Mouse (Mus musculus): ENCODE results near the gene Scamp1. TPM values are rescaled to one million over a fixed set of nuclear protein-coding genes. Genes with fewer than 3 reads are reported as not detected.

The Scamp1 gene
- polyA plus RNA-seq, 1 experiment, result 3.8 TPM

- no peak overlapping the region for H3K27ac ChIP-seq (ENCODE audit: insufficient read depth, low read length)
- DNase-seq (ENCODE audit: low read depth in 1 of 2, low spot score in 2 of 2), result no peak
- H3K36me3 ChIP-seq (ENCODE audit: control insufficient read depth, insufficient read depth, low read length), result no peaks in the 10 kb centered on the region
- H3K4me3 ChIP-seq (ENCODE audit: extremely low read depth, insufficient read depth, insufficient read length), result no peak overlapping the region
- H3K27me3 ChIP-seq (ENCODE audit: control insufficient read depth, insufficient read depth, low read length), result no peaks in the 10 kb centered on the region
- 82% methylated on average over 2 of the region's 2 CpGs for WGBS
- no peaks in the 10 kb centered on the region for H3K4me1 ChIP-seq (ENCODE audit: control insufficient read depth, insufficient read depth, insufficient read length)
- TF ChIP-seq POLR2A (IDR thresholded peaks at IDR 0.05; ENCODE audit: low read depth, low read length) (no peak), CTCF (IDR thresholded peaks at IDR 0.05; ENCODE audit: extremely low read depth, insufficient read depth, insufficient read length, insufficient replicate concordance) (no peak)
Measured at GRCm38 (mm10) chr13:94255176-94255575, 30.5 kb downstream of the Scamp1 start.

GRCm38 (mm10) chr13:94254286-94254685 lies 31.4 kb downstream of the Scamp1 start:
- Histone ChIP-seq H3K27ac (ENCODE audit: insufficient read depth, low read length) (no peak overlapping the region), H3K4me3 (ENCODE audit: extremely low read depth, insufficient read depth, insufficient read length) (no peak overlapping the region), H3K36me3 (ENCODE audit: control insufficient read depth, insufficient read depth, low read length) (no peaks in the 10 kb centered on the region), H3K27me3 (ENCODE audit: control insufficient read depth, insufficient read depth, low read length) (no peaks in the 10 kb centered on the region), H3K4me1 (ENCODE audit: control insufficient read depth, insufficient read depth, insufficient read length) (no peaks in the 10 kb centered on the region)
- TF ChIP-seq POLR2A (IDR thresholded peaks at IDR 0.05; ENCODE audit: low read depth, low read length) (no peak), CTCF (IDR thresholded peaks at IDR 0.05; ENCODE audit: extremely low read depth, insufficient read depth, insufficient read length, insufficient replicate concordance) (no peak)
- WGBS, result 51% methylated on average over 3 of the region's 3 CpGs
- DNase-seq (ENCODE audit: low read depth in 1 of 2, low spot score in 2 of 2), result no peak

GRCm38 (mm10) chr13:94253052-94253451 lies 32.6 kb downstream of the Scamp1 start:
- TF ChIP-seq CTCF (IDR thresholded peaks at IDR 0.05; ENCODE audit: extremely low read depth, insufficient read depth, insufficient read length, insufficient replicate concordance), result no peak
- no peak for TF ChIP-seq POLR2A (IDR thresholded peaks at IDR 0.05; ENCODE audit: low read depth, low read length)
- H3K27me3 ChIP-seq (ENCODE audit: control insufficient read depth, insufficient read depth, low read length), result no peaks in the 10 kb centered on the region
- no peaks in the 10 kb centered on the region for H3K36me3 ChIP-seq (ENCODE audit: control insufficient read depth, insufficient read depth, low read length)
- DNase-seq (ENCODE audit: low read depth in 1 of 2, low spot score in 2 of 2), result no peak
- no peak overlapping the region for H3K4me3 ChIP-seq (ENCODE audit: extremely low read depth, insufficient read depth, insufficient read length)
- no peak overlapping the region for H3K27ac ChIP-seq (ENCODE audit: insufficient read depth, low read length)
- H3K4me1 ChIP-seq (ENCODE audit: control insufficient read depth, insufficient read depth, insufficient read length), result no peaks in the 10 kb centered on the region
- 97% methylated on average over 5 of the region's 5 CpGs for WGBS

- TF ChIP-seq POLR2A (IDR thresholded peaks at IDR 0.05; ENCODE audit: low read depth, low read length) (no peak), CTCF (IDR thresholded peaks at IDR 0.05; ENCODE audit: extremely low read depth, insufficient read depth, insufficient read length, insufficient replicate concordance) (no peak)
- H3K4me1 ChIP-seq (ENCODE audit: control insufficient read depth, insufficient read depth, insufficient read length), result no peaks in the 10 kb centered on the region
- WGBS, result 94% methylated on average over 7 of the region's 8 CpGs
- DNase-seq (ENCODE audit: low read depth in 1 of 2, low spot score in 2 of 2), result no peak
- H3K36me3 ChIP-seq (ENCODE audit: control insufficient read depth, insufficient read depth, low read length), result no peaks in the 10 kb centered on the region
- no peaks in the 10 kb centered on the region for H3K27me3 ChIP-seq (ENCODE audit: control insufficient read depth, insufficient read depth, low read length)
- no peak overlapping the region for H3K27ac ChIP-seq (ENCODE audit: insufficient read depth, low read length)
- H3K4me3 ChIP-seq (ENCODE audit: extremely low read depth, insufficient read depth, insufficient read length), result no peak overlapping the region
Measured at GRCm38 (mm10) chr13:94250761-94251160, 34.9 kb downstream of the Scamp1 start.

GRCm38 (mm10) chr13:94250188-94250587 lies 35.5 kb downstream of the Scamp1 start:
- no peak for DNase-seq (ENCODE audit: low read depth in 1 of 2, low spot score in 2 of 2)
- 93% methylated on average over 6 of the region's 6 CpGs for WGBS
- Histone ChIP-seq H3K27ac (ENCODE audit: insufficient read depth, low read length) (no peak overlapping the region), H3K36me3 (ENCODE audit: control insufficient read depth, insufficient read depth, low read length) (no peaks in the 10 kb centered on the region), H3K4me3 (ENCODE audit: extremely low read depth, insufficient read depth, insufficient read length) (no peak overlapping the region), H3K27me3 (ENCODE audit: control insufficient read depth, insufficient read depth, low read length) (no peaks in the 10 kb centered on the region), H3K4me1 (ENCODE audit: control insufficient read depth, insufficient read depth, insufficient read length) (no peaks in the 10 kb centered on the region)
- TF ChIP-seq CTCF (IDR thresholded peaks at IDR 0.05; ENCODE audit: extremely low read depth, insufficient read depth, insufficient read length, insufficient replicate concordance), result no peak
- TF ChIP-seq POLR2A (IDR thresholded peaks at IDR 0.05; ENCODE audit: low read depth, low read length), result no peak

- WGBS, result 94% methylated on average over 2 of the region's 2 CpGs
- no peak overlapping the region for H3K27ac ChIP-seq (ENCODE audit: insufficient read depth, low read length)
- no peaks in the 10 kb centered on the region for H3K36me3 ChIP-seq (ENCODE audit: control insufficient read depth, insufficient read depth, low read length)
- no peak overlapping the region for H3K4me3 ChIP-seq (ENCODE audit: extremely low read depth, insufficient read depth, insufficient read length)
- no peaks in the 10 kb centered on the region for H3K27me3 ChIP-seq (ENCODE audit: control insufficient read depth, insufficient read depth, low read length)
- DNase-seq (ENCODE audit: low read depth in 1 of 2, low spot score in 2 of 2), result no peak
- no peaks in the 10 kb centered on the region for H3K4me1 ChIP-seq (ENCODE audit: control insufficient read depth, insufficient read depth, insufficient read length)
- TF ChIP-seq CTCF (IDR thresholded peaks at IDR 0.05; ENCODE audit: extremely low read depth, insufficient read depth, insufficient read length, insufficient replicate concordance), result no peak
- TF ChIP-seq POLR2A (IDR thresholded peaks at IDR 0.05; ENCODE audit: low read depth, low read length), result no peak
Measured at GRCm38 (mm10) chr13:94242897-94243296, 42.8 kb downstream of the Scamp1 start.

GRCm38 (mm10) chr13:94241892-94242524 lies 43.6 kb downstream of the Scamp1 start:
- DNase-seq (ENCODE audit: low read depth in 1 of 2, low spot score in 2 of 2), result no peak
- Histone ChIP-seq H3K36me3 (ENCODE audit: control insufficient read depth, insufficient read depth, low read length) (no peaks in the 10 kb centered on the region), H3K27ac (ENCODE audit: insufficient read depth, low read length) (no peak overlapping the region), H3K4me3 (ENCODE audit: extremely low read depth, insufficient read depth, insufficient read length) (no peak overlapping the region), H3K27me3 (ENCODE audit: control insufficient read depth, insufficient read depth, low read length) (no peaks in the 10 kb centered on the region), H3K4me1 (ENCODE audit: control insufficient read depth, insufficient read depth, insufficient read length) (no peaks in the 10 kb centered on the region)
- TF ChIP-seq POLR2A (IDR thresholded peaks at IDR 0.05; ENCODE audit: low read depth, low read length), result no peak
- TF ChIP-seq CTCF (IDR thresholded peaks at IDR 0.05; ENCODE audit: extremely low read depth, insufficient read depth, insufficient read length, insufficient replicate concordance), result no peak
- 66% methylated on average over 4 of the region's 4 CpGs for WGBS

Measured in spleen, adult 2 months (tissue).